Mouse (Mus musculus): ENCODE data around the gene Apol9a.
"Not testable (repeated sequence)": the region's sequence is repeated elsewhere in the genome, so short reads cannot be mapped to it uniquely, and the experiment has no call there.

Gene Apol9a

DNA sequence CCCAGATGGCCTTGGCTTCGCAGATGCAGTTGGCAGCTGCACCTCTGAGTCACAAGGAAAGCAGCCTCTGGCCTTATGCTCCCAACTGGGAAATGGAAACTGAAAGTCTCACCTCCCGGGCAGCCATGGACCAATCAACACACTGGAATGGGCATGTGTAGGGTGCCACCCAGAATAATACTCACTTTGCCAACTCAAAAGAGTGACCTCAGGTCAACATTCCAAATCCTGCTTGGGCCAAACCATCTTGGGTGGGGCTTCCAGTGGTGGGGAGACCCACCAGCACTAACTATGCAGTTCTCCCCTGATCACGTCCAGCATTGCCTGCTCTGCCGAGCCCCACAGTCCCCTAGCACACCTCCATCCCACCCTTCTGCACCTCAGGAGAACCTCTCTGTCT is at the start of gene Apol9a:
Apol9a (minus strand) TSS at position 101 of the 400 bp plus-strand sequence.
- not testable (repeated sequence) for DNase-seq (ENCODE audit: low read depth, low spot score)

DNA sequence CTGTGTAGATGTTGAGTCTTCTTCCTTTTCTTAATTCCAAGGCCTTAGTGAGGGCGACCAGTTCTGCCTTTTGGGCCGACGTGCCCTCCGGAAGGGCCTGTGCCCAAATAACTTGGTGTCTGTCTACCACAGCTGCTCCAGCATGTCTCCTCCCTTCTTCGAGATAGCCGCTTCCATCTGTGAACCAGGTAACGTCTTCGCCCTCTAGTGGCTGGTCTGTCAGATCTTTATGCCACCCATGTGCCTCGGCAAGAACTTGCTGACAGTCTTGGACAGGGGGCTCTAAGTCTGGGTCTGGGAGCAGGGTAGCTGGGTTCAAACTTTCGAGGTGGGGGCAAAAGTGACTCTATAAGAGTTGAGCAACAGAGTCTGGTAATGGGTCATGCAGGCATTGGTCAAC is 39.0 kb upstream of the Apol9a start:
- peak; percentile 25 for DNase-seq (ENCODE audit: low read depth, low spot score)

DNA sequence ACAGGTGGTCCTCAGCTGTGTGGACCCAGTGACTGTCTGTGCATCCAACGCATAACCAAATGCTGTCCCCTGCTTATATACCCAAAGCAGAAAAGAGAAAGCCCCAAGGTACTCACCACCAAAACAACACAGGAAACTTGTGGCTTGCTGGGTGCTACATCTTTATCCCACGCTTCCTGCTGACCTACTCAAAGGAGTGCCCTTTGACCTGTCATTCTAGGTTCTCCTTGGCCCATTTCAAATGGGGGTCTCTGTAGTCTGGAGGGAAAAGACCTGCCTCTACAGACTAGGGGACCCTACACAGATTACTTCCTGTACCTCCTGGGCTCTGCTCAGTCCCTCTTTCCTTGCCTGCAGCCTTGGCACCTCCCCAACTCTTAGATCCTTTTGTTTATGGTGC is 36.5 kb upstream of the Apol9a start, which contains the start of gene Apol7b:
Apol7b (minus strand) TSS at position 101 of the 400 bp plus-strand sequence.
- peak; percentile 1 for DNase-seq (ENCODE audit: low read depth, low spot score)

DNA sequence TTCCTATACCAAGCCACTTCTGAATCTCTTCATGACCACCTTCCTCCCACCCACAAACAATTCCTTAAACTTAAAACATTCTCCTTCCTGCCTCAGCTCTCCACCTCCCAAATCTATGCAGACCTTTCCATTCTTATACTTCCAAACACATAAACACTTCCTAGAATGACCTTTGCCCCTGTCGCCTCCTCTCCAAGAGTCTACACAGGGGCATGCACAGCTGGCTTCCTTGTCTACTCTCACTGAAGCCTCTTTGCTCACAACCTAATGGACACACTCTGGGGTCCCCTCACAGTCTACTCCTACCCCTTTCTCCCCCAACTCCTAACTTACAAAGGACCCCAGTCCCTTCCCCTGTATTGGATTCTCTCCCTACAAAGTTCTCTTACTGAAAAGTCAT is 34.7 kb upstream of the Apol9a start:
- not testable (repeated sequence) for DNase-seq (ENCODE audit: low read depth, low spot score)

DNA sequence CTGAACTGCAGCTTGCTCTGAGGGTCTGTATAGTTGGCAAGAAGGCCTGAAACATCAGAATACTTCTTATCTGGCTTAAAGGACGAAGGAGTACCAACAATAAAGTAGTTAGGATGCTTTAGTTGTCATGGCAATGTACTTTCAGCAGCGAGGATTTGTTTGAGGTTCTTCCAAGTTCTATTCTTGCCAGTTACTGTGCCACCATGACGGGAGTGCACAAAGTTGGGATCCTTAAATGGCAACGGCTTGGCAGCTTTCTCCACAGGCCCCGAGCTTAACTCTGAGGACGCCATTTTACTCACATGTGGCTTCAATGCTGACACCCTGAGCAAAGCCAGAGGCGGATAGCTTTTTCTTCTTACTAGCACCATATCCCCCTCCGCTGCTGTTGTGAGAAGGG is 33.8 kb upstream of the Apol9a start:
- DNase-seq (ENCODE audit: low read depth, low spot score), result not testable (repeated sequence)

- DNase-seq (ENCODE audit: low read depth, low spot score), result not testable (repeated sequence)
Observed at GRCm38 (mm10) chr15:77428690-77429448, 17.9 kb upstream of the Apol9a start.

- DNase-seq (ENCODE audit: low read depth, low spot score), result not testable (repeated sequence)
Observed at GRCm38 (mm10) chr15:77422925-77423324, 12.0 kb upstream of the Apol9a start.

DNA sequence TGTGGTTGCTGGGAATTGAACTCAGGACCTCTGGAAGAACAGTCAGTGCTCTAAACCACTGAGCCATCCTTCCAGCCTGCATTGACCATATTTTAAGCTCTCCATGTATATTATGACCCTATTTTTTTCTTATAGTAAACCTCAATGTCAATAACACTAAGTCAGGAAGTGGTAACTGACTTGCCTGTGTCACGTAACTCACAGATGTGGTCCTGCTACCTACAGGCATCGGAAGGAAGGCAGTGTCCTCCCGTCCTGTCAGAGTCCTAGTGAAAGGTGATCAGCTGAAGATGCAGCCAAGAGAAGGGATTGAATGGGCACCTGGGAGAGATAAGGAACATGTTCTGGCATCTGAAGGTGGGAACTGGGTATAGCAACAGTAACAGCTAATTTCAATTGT is 8.7 kb upstream of the Apol9a start:
- not testable (repeated sequence) for DNase-seq (ENCODE audit: low read depth, low spot score)

DNA sequence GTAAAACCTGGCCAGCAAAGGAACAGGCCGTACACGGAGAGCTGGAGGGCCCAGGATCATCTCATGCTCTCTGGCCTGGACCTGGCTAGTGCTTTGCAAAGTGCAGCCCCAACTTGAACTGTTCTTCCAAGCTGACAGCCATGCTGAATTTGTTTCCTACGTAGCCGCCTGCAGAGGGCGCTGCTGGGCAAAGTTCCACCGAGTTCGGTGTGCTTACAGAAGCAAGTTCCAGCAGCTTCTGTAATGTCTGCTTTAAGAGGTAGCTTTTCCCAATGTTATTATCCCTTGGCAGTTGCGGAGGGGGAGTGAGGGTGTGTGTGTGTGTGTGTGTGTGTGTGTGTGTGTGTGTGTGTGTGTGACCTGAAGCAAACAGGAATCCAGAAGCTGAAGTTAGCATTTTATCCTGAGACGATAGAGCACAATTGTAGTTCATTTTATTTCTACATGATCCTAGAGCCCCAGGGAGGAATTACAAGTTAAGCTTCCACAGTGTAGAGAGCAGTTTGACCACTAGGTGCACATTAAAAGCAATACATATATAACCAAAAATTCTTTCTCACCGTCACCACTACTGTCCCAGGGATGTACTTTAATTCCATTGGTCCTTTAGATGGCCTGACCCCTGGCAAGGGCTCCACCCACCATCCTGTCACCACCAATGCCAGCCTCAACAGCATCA is 5.9 kb upstream of the Apol9a start:
- DNase-seq (ENCODE audit: low read depth, low spot score), result not testable (repeated sequence)

DNA sequence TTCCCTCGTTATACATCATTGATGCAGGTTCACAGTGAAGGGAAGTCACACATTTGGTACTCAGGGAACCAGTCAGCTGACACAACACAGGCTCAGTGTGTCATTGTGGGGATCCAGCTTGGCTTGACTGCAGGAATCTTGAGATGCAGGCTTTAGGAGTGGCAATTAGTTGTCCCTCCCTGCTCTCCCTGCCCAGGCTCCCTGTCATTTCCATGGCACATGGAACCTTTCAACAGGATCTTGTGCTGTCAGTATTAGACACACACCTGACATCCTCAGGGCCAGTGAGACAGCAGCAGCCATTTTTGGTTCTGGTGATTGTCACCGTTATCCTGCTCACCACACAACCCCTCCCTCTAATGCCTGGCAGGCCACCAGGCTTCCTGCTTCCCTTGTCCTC is 4.7 kb upstream of the Apol9a start:
- not testable (repeated sequence) for DNase-seq (ENCODE audit: low read depth, low spot score)

DNA sequence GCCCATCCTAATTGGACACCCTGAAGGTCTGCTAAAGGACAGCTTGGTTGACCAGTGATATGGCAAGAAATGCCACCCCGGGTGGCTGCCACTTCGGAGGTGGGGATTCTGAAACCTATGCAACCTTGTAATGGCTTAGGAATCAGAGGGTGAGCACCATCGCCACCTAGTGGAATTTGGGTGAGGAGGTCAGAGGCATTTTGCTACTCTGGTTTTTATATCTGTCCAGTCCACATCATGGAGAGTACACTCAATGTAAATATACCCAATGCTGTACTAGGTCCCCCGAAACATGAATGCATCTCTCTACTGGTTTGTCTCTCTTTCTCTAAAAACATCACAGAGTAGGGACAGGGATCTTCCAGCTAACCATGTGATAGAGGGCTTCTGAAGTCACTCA is 1.8 kb upstream of the Apol9a start:
- peak; percentile 5 for DNase-seq (ENCODE audit: low read depth, low spot score)

DNA sequence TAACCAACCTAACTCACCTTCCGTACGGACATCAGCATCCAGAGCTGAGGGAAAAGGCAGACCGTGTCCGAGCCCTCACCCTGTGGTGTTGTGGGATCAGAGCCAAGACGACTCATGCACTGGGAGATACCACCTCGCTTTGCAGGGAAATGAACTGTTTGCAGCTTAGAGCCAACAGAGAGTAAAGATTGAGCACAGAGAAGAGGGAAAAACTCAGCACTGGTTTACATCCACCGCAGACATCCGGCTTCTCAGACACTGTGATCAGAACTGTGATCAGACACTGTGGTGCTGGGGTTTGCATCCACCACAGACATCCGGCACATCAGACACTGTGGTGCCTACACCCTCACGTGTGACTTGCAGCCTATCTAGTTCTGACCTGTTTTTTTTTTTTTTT is 4.6 kb downstream of the Apol9a start:
- DNase-seq (ENCODE audit: low read depth, low spot score), result peak; percentile 84

DNA sequence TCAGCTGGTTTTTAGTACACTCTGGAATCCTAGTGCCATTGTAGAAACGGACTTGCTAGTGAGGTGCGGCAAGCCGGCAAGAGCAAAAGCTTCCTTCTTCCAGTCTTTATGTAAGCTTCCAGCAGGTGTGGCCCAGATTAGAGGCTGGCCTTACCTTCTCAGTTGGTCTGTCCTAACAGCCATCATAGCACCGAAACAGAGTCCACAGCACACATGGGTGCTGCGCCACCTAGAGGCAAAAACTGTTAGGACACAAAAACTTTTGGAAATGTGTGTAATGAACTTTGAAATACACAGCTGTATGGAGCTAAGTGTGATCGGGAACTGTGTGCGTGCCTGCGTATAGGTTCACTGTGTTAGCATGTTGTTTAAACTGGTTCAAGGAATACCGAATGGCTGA is 11.9 kb downstream of the Apol9a start, which contains the start of gene Apol7a:
Apol7a (minus strand) TSS at position 84 of the 400 bp plus-strand sequence.
- DNase-seq (ENCODE audit: low read depth, low spot score), result not testable (repeated sequence)

GRCm38 (mm10) chr15:77397450-77398132 is 13.3 kb downstream of the Apol9a start:
- DNase-seq (ENCODE audit: low read depth, low spot score), result not testable (repeated sequence)

- DNase-seq (ENCODE audit: low read depth, low spot score), result not testable (repeated sequence)
Observed at GRCm38 (mm10) chr15:77393832-77394231, 17.1 kb downstream of the Apol9a start.

- DNase-seq (ENCODE audit: low read depth, low spot score), result no peak
Observed at GRCm38 (mm10) chr15:77387462-77387861, 23.5 kb downstream of the Apol9a start.

GRCm38 (mm10) chr15:77384340-77385030 is 26.4 kb downstream of the Apol9a start:
- DNase-seq (ENCODE audit: low read depth, low spot score), result no peak

- no peak for DNase-seq (ENCODE audit: low read depth, low spot score)
Observed at GRCm38 (mm10) chr15:77382880-77383279, 28.1 kb downstream of the Apol9a start.

DNA sequence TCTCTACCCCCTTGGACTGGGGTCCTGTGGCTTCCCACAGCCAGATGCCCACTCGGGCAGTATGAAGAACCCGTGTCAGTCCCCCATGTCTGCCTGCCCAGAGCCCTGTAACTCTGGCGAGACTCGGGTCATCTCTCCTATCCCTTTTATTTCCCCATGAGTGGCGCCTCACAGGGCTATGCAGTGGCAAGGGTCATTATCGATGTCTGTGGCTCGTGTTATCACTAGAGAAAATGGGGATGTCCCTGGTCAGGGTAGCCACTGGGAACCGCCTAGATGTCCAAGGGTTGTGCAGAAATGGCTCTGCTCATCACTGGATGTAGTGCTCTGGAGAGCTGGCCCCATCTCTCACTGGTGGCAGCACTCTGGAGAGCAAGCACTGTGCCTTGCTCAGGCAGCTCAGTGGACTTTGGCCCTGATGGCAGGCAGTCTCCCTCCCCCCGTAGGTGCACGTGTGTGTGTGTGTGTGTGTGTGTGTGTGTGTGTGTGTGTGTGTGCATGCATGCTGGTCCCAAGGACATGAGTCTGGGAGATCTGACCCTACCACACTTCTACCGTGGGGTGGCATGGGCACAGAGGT is 28.6 kb downstream of the Apol9a start:
- no peak for DNase-seq (ENCODE audit: low read depth, low spot score)

GRCm38 (mm10) chr15:77381481-77381880 is 29.5 kb downstream of the Apol9a start:
- DNase-seq (ENCODE audit: low read depth, low spot score), result no peak

GRCm38 (mm10) chr15:77379921-77380320 is 31.0 kb downstream of the Apol9a start:
- DNase-seq (ENCODE audit: low read depth, low spot score), result no peak
